Mouse (Mus musculus) CH12.LX (cell line): Measurements from ENCODE around the gene Atp1a4. TPM values are rescaled to one million over a fixed set of nuclear protein-coding genes. Genes with fewer than 3 reads are reported as not detected.

Experiments
- DNase-seq: peaks from one replicate; pipeline ENCODE4 v3.0.0-alpha.2; 2013; ENCODE audit errors: extremely low read depth
- H3K27ac ChIP-seq: 2 replicates; pipeline ENCODE4 v1.5.1; 2012; ENCODE audit warnings: low read depth, mild to moderate bottlenecking, control low read depth, moderate library complexity; ENCODE audit not compliant: insufficient read depth
- H3K27me3 ChIP-seq: replicated peaks from 2 replicates; pipeline ENCODE3; 2012; ENCODE audit warnings: inconsistent platforms
- H3K36me3 ChIP-seq, 2 experiments: replicated peaks in 1 of 2; 2 replicates each; pipeline versions ENCODE3 to v1.6.1; 2012; ENCODE audit warnings: inconsistent platforms in 1 of 2, low read length in 1 of 2, mild to moderate bottlenecking in 1 of 2, mixed read lengths in 1 of 2, moderate library complexity in 1 of 2; ENCODE audit not compliant: control insufficient read depth in 1 of 2, insufficient read depth in 1 of 2
- H3K4me1 ChIP-seq, 2 experiments: 2 replicates each; pipeline ENCODE4 v1.6.1; 2012; ENCODE audit warnings: inconsistent platforms in 1 of 2, moderate library complexity in 1 of 2; ENCODE audit not compliant: insufficient read depth in 2 of 2, control insufficient read depth in 1 of 2
- H3K4me2 ChIP-seq: 2 replicates; pipeline ENCODE4 v1.6.1; 2012; ENCODE audit warnings: low read depth, mild to moderate bottlenecking, control low read depth; ENCODE audit not compliant: poor library complexity, insufficient read depth, severe bottlenecking
- H3K4me3 ChIP-seq, 3 experiments: fragments of 150-350 bp in 1 of 3; sonication (generic) in 1 of 3; replicated peaks in 1 of 3; 2 replicates each; pipeline versions ENCODE3 to v1.5.1; 2011 to 2012; ENCODE audit warnings: low read depth in 2 of 3, low read length in 2 of 3, mild to moderate bottlenecking in 2 of 3, moderate library complexity in 2 of 3, control low read depth in 1 of 3, improper control_type of control experiment in 1 of 3, inconsistent platforms in 1 of 3, mixed read lengths in 1 of 3; ENCODE audit not compliant: poor library complexity in 1 of 3
- H3K79me2 ChIP-seq: replicated peaks from 2 replicates; pipeline ENCODE4 v1.6.1; 2012; ENCODE audit warnings: mild to moderate bottlenecking, moderate library complexity; ENCODE audit not compliant: control insufficient read depth, poor library complexity, insufficient read depth, severe bottlenecking; ENCODE audit errors: extremely low read depth
- H3K9ac ChIP-seq: 2 replicates; pipeline ENCODE4 v1.6.1; 2012; ENCODE audit warnings: low read depth, mild to moderate bottlenecking, control low read depth, moderate library complexity; ENCODE audit not compliant: insufficient read depth
- H3K9me3 ChIP-seq: replicated peaks from 2 replicates; pipeline ENCODE3; 2012; ENCODE audit warnings: low read length, inconsistent platforms, mixed read lengths
- CHD1 ChIP-seq: IDR thresholded peaks from 2 replicates; pipeline ENCODE4 v1.6.1; 2012; ENCODE audit warnings: low read depth, low read length, improper control_type of control experiment, inconsistent platforms
- CHD2 ChIP-seq: IDR thresholded peaks from 2 replicates; pipeline ENCODE4 v1.6.1; 2011; ENCODE audit warnings: low read length, improper control_type of control experiment
- CTCF ChIP-seq, 2 experiments: IDR thresholded peaks in 1 of 2; conservative IDR thresholded peaks in 1 of 2; 2 replicates each; pipeline ENCODE4 v1.5.1; 2011 to 2012; ENCODE audit warnings: low read depth in 2 of 2, low read length in 2 of 2, improper control_type of control experiment in 1 of 2, inconsistent platforms in 1 of 2, mild to moderate bottlenecking in 1 of 2, moderate library complexity in 1 of 2
- E2F4 ChIP-seq: IDR thresholded peaks from 2 replicates; pipeline ENCODE4 v1.6.1; 2011; ENCODE audit warnings: low read depth, low read length, improper control_type of control experiment; ENCODE audit not compliant: insufficient replicate concordance
- ELF1 ChIP-seq: IDR thresholded peaks from 2 replicates; pipeline ENCODE4 v1.6.1; 2014; ENCODE audit warnings: low read depth, mild to moderate bottlenecking, inconsistent platforms, low read length, improper control_type of control experiment
- EP300 ChIP-seq: IDR thresholded peaks from 2 replicates; pipeline ENCODE4 v1.6.1; 2011; ENCODE audit warnings: low read length, improper control_type of control experiment
- GABPA ChIP-seq: IDR thresholded peaks from 2 replicates; pipeline ENCODE4 v1.6.1; 2012; ENCODE audit warnings: low read depth, low read length, improper control_type of control experiment, inconsistent platforms; ENCODE audit not compliant: insufficient replicate concordance
- HCFC1 ChIP-seq: IDR thresholded peaks from 2 replicates; pipeline ENCODE4 v1.6.1; 2012; ENCODE audit warnings: low read depth, mild to moderate bottlenecking, inconsistent platforms, low read length, improper control_type of control experiment
- JUND ChIP-seq: conservative IDR thresholded peaks from 2 replicates; pipeline ENCODE4 v1.6.1; 2011; ENCODE audit warnings: low read depth, low read length, improper control_type of control experiment
- KAT2A ChIP-seq: IDR thresholded peaks from 2 replicates; pipeline ENCODE4 v1.6.1; 2012; ENCODE audit warnings: low read length, improper control_type of control experiment, inconsistent platforms; ENCODE audit not compliant: insufficient replicate concordance
- MAFK ChIP-seq: IDR thresholded peaks from 2 replicates; pipeline ENCODE4 v1.6.1; 2011; ENCODE audit warnings: low read length, improper control_type of control experiment; ENCODE audit not compliant: insufficient replicate concordance
- MAZ ChIP-seq: IDR thresholded peaks from 2 replicates; pipeline ENCODE4 v1.6.1; 2012; ENCODE audit warnings: low read depth, mild to moderate bottlenecking, inconsistent platforms, low read length, improper control_type of control experiment, moderate library complexity
- MXI1 ChIP-seq: IDR thresholded peaks from 2 replicates; pipeline ENCODE4 v1.6.1; 2011; ENCODE audit warnings: mild to moderate bottlenecking, low read depth, low read length, improper control_type of control experiment
- MYC ChIP-seq: IDR thresholded peaks from 2 replicates; pipeline ENCODE4 v1.6.1; 2011; ENCODE audit warnings: low read depth, mild to moderate bottlenecking, improper control_type of control experiment, low read length
- NELFE ChIP-seq: IDR thresholded peaks from 2 replicates; pipeline ENCODE4 v1.6.1; 2011; ENCODE audit warnings: low read depth, low read length, improper control_type of control experiment
- NRF1 ChIP-seq: IDR thresholded peaks from 2 replicates; pipeline ENCODE4 v1.6.1; 2014; ENCODE audit warnings: low read depth, mild to moderate bottlenecking, inconsistent platforms, low read length, improper control_type of control experiment, moderate library complexity
- PAX5 ChIP-seq: IDR thresholded peaks from 2 replicates; pipeline ENCODE4 v1.6.1; 2012; ENCODE audit warnings: low read length, inconsistent platforms, mixed read lengths
- POLR2A ChIP-seq: IDR thresholded peaks from 2 replicates; pipeline ENCODE4 v1.6.1; 2011; ENCODE audit warnings: low read depth, mild to moderate bottlenecking, improper control_type of control experiment, low read length
- POLR2AphosphoS2 ChIP-seq: IDR thresholded peaks from 2 replicates; pipeline ENCODE4 v1.6.1; 2011; ENCODE audit warnings: low read depth, low read length, improper control_type of control experiment
- RAD21 ChIP-seq: IDR thresholded peaks from 2 replicates; pipeline ENCODE4 v1.6.1; 2011; ENCODE audit warnings: low read depth, mild to moderate bottlenecking, low read length, improper control_type of control experiment, moderate library complexity
- SIN3A ChIP-seq: IDR thresholded peaks from 2 replicates; pipeline ENCODE4 v1.6.1; 2012; ENCODE audit warnings: low read length, improper control_type of control experiment, inconsistent platforms
- SMC3 ChIP-seq: IDR thresholded peaks from 2 replicates; pipeline ENCODE4 v1.6.1; 2011; ENCODE audit warnings: low read depth, low read length, improper control_type of control experiment
- TBP ChIP-seq: conservative IDR thresholded peaks from 2 replicates; pipeline ENCODE4 v1.6.1; 2011; ENCODE audit warnings: low read depth, low read length, improper control_type of control experiment
- UBTF ChIP-seq: IDR thresholded peaks from 2 replicates; pipeline ENCODE4 v1.6.1; 2012; ENCODE audit warnings: low read depth, mild to moderate bottlenecking, inconsistent platforms, low read length, improper control_type of control experiment, moderate library complexity
- ZMIZ1 ChIP-seq: IDR thresholded peaks from 2 replicates; pipeline ENCODE4 v1.6.1; 2012; ENCODE audit warnings: low read depth, mild to moderate bottlenecking, inconsistent platforms, low read length, improper control_type of control experiment
- ZNF384 ChIP-seq: IDR thresholded peaks from 2 replicates; pipeline ENCODE4 v1.6.1; 2012; ENCODE audit warnings: low read depth, low read length, improper control_type of control experiment, inconsistent platforms
- dilution Hi-C: fragments of 300-500 bp; cut with MboI; formaldehyde crosslinking; loops from 2 replicates; pipeline ENCODE4 v1.14.3; 2020; ENCODE audit warnings: low sequenced_read_pairs; ENCODE audit not compliant: extremely low pct_unique_long_range_greater_than_20kb, extremely low pct_ligation_motif_present
- in situ Hi-C: fragments of 300-500 bp; cut with MboI; formaldehyde crosslinking; loops from 3 replicates; pipeline ENCODE4 v1.14.3; 2019; ENCODE audit warnings: low sequenced_read_pairs, low pct_ligation_motif_present, low pct_unique_long_range_greater_than_20kb, mixed read lengths
- polyA plus RNA-seq: library from polyadenylated mRNA; unstranded; fragments of >175 nt; gene quantifications from 2 replicates; pipeline ENCODE4 v1.2.1, GENCODE M21; 2012; ENCODE audit warnings: low read depth; ENCODE audit not compliant: insufficient read length
- total RNA-seq, 2 experiments: library from RNA; depleted of rRNA; stranded (reverse); fragments of 300-350 nt in 1 of 2; fragments of >200 nt in 1 of 2; gene quantifications; 2 replicates each; pipeline ENCODE4 v1.2.3; 2012 to 2014

The Atp1a4 gene
- total and polyA plus RNA-seq, 3 experiments: not detected

GRCm38 (mm10) chr1:172302851-172303250, 44.6 kb upstream of the Atp1a4 start:
- H3K36me3 ChIP-seq: no peaks in the 10 kb centered on the region
- H3K4me1 ChIP-seq: peaks cover 17 to 28% of the 10 kb centered on the region in 2 experiments
- H3K79me2 ChIP-seq: no peaks in the 10 kb centered on the region
- H3K4me3 ChIP-seq: no peak overlapping the region
- H3K4me2 ChIP-seq: no peak overlapping the region
- peaks cover 18% of the 10 kb centered on the region for H3K27me3 ChIP-seq
- no peak for DNase-seq
- in situ Hi-C loops: loop anchor here (25.0 kb wide), 2 partner anchors 266 to 491 kb away; partner anchors contain the start of gene Vangl2
- H3K9ac ChIP-seq: no peak overlapping the region
- no peak for TF ChIP-seq JUND
- no peak for TF ChIP-seq CTCF (conservative IDR thresholded peaks at IDR 0.05 in 1 of 2, IDR thresholded peaks at IDR 0.05 in 1 of 2; ENCODE audit: low read depth in 2 of 2, low read length in 2 of 2)
- TF ChIP-seq CHD2: no peak
- TF ChIP-seq POLR2A: no peak
- no peak for TF ChIP-seq MAFK
- TF ChIP-seq UBTF: no peak
- TF ChIP-seq MAZ: no peak
- no peak for TF ChIP-seq POLR2AphosphoS2
- TF ChIP-seq ELF1: no peak
- TF ChIP-seq ZNF384: no peak
- TF ChIP-seq MYC: no peak
- no peak for TF ChIP-seq NRF1
- TF ChIP-seq NELFE: no peak
- no peak for TF ChIP-seq MXI1
- TF ChIP-seq SIN3A: no peak
- TF ChIP-seq KAT2A: no peak
- no peak for TF ChIP-seq CHD1
- no peak for TF ChIP-seq RAD21
- TF ChIP-seq, all 38 proteins: peak for 0
- dilution Hi-C loops: no loop called here
- Histone ChIP-seq H3K9me3 (no peaks in the 10 kb centered on the region), H3K27ac (no peak overlapping the region)

GRCm38 (mm10) chr1:172302311-172302710, 44.1 kb upstream of the Atp1a4 start:
- Histone ChIP-seq H3K4me3 (no peak overlapping the region), H3K4me1 (peaks cover 13 to 24% of the 10 kb centered on the region in 2 experiments), H3K27me3 (peaks cover 23% of the 10 kb centered on the region), H3K36me3 (no peaks in the 10 kb centered on the region), H3K9me3 (no peaks in the 10 kb centered on the region), H3K27ac (no peak overlapping the region), H3K9ac (no peak overlapping the region), H3K79me2 (no peaks in the 10 kb centered on the region), H3K4me2 (no peak overlapping the region)
- dilution Hi-C loops: no loop called here
- in situ Hi-C loops: loop anchor here (25.0 kb wide), 2 partner anchors 265 to 490 kb away; partner anchors contain the start of gene Vangl2
- no peak for DNase-seq
- no peak for TF ChIP-seq KAT2A
- no peak for TF ChIP-seq GABPA
- no peak for TF ChIP-seq EP300
- TF ChIP-seq NELFE: no peak
- no peak for TF ChIP-seq PAX5
- no peak for TF ChIP-seq MYC
- TF ChIP-seq POLR2A: no peak
- no peak for TF ChIP-seq CHD1
- no peak for TF ChIP-seq ZMIZ1
- TF ChIP-seq SMC3: no peak
- TF ChIP-seq HCFC1: no peak
- TF ChIP-seq TBP: no peak
- no peak for TF ChIP-seq MAZ
- TF ChIP-seq E2F4: no peak
